Mouse (Mus musculus) ES-Bruce4 (cell line): ENCODE results near the gene Tbc1d13. TPM values are rescaled to one million over a fixed set of nuclear protein-coding genes. Genes with fewer than 3 reads are reported as not detected.

Experiments used
- H3K27ac ChIP-seq: 2 replicates; pipeline ENCODE4 v1.5.1; 2012; ENCODE audit warnings: low read length, inconsistent platforms; ENCODE audit not compliant: insufficient read depth
- H3K27me3 ChIP-seq: 2 replicates; pipeline ENCODE4 v1.6.1; 2012; ENCODE audit warnings: mild to moderate bottlenecking, low read length, inconsistent platforms; ENCODE audit not compliant: control insufficient read depth, poor library complexity, insufficient read depth, severe bottlenecking
- H3K36me3 ChIP-seq: 2 replicates; pipeline ENCODE4 v1.6.1; 2012; ENCODE audit warnings: inconsistent platforms, mild to moderate bottlenecking, low read length, moderate library complexity; ENCODE audit not compliant: control insufficient read depth, poor library complexity, insufficient read depth, severe bottlenecking
- H3K4me1 ChIP-seq: one replicate; pipeline ENCODE4 v1.8.1; 2011; ENCODE audit warnings: low read length; ENCODE audit not compliant: control insufficient read depth, insufficient read depth
- H3K4me3 ChIP-seq: 2 replicates; pipeline ENCODE4 v1.5.1; 2011; ENCODE audit warnings: low read depth, mild to moderate bottlenecking, low read length
- H3K9ac ChIP-seq: 2 replicates; pipeline ENCODE4 v1.6.1; 2012; ENCODE audit warnings: low read depth, mild to moderate bottlenecking, inconsistent platforms; ENCODE audit not compliant: poor library complexity, severe bottlenecking
- H3K9me3 ChIP-seq: replicated peaks from 2 replicates; pipeline ENCODE4 v1.6.1; 2012; ENCODE audit warnings: mild to moderate bottlenecking, low read length, inconsistent platforms; ENCODE audit not compliant: control insufficient read depth, poor library complexity, insufficient read depth, severe bottlenecking
- CTCF ChIP-seq: IDR thresholded peaks from one replicate; pipeline ENCODE4 v1.8.1; 2011; ENCODE audit warnings: low read depth, low read length
- EP300 ChIP-seq: IDR thresholded peaks from 2 replicates; pipeline ENCODE4 v1.6.1; 2011; ENCODE audit warnings: low read depth, low read length; ENCODE audit not compliant: insufficient read depth
- POLR2A ChIP-seq: IDR thresholded peaks from one replicate; pipeline ENCODE4 v1.8.1; 2011; ENCODE audit warnings: low read length; ENCODE audit not compliant: insufficient read depth
- polyA plus RNA-seq: library from polyadenylated mRNA; stranded (reverse); fragments of >200 nt; gene quantifications from 2 replicates; pipeline ENCODE4 v1.2.4, GENCODE M21; 2011; ENCODE audit warnings: low read depth; ENCODE audit not compliant: missing spikeins, insufficient read depth, insufficient read length

Tbc1d13 gene
- polyA plus RNA-seq, 1 experiment: 173 TPM

DNA sequence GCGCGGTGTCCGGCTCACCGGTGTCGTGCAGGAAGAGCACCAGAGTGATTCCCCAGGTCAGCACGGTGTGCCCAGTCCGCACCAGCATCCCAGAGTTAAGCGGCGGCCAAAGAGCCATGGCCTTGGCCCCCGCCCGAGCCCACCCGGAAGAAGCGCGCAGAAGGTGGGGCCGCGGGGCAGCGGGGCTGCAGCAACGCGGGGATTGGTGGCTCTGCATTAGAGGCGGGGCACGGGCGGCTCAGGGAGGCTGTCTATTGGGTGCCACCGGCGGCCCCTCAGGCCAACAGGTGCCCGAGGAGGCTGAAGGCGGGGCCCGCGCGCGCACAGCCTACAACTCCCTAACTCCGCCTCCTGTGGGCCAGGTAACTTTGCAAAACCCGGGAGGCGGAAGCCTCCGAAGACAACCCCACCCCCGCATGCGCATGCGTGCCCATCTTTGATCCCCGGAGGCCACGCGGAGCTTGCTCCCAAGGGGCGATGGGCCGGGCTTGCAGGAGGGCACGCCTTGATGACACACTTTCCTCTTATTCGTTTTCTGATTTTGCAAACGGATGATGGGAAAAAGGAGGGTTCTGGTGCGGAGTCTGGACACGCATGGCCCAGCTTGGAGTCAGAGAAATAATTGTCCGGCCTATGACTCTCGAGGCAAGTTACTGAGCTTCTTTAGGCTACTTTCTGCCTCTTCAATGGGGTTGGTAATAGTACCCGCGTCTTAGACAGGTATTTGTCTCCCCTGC, 39.9 kb upstream of the Tbc1d13 start, which contains the start of gene Zdhhc12:
TSS of gene Zdhhc12 (minus strand) at position 178 of the 737 bp plus-strand sequence.
- TF ChIP-seq EP300: 0 out of 2 replicates have a peak, but pooled peaks have one; percentile 18
- no peak for TF ChIP-seq CTCF
- peak; percentile 76 for TF ChIP-seq POLR2A
- peak within 1 kb of the TSS; percentile 87 for H3K27ac ChIP-seq
- H3K4me1 ChIP-seq: no peaks in the 10 kb centered on the region
- no peaks in the 10 kb centered on the region for H3K9me3 ChIP-seq
- peak within 1 kb of the TSS; percentile 91 for H3K9ac ChIP-seq
- peaks cover 14% of the 10 kb centered on the region for H3K36me3 ChIP-seq
- H3K27me3 ChIP-seq: no peaks in the 10 kb centered on the region
- H3K4me3 ChIP-seq: peak within 1 kb of the TSS; percentile 97

DNA sequence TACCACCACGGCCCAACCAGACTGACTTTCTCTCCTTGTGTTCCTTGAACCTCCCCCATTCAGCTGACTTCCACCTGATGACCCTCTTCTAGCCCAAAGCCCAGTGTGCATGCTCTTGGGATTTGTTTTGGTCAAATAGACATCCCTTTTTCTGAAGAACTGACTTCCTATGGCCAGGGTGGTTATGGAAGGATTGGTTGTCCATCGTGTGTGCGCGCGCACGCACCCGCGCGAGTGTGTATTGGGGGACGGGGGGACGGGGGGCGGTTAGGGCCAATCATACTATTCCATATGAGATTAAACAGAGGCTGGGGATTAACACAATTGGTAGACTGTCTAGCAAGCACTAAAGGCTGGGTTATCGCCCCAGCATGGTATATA, 39.3 kb upstream of the Tbc1d13 start:
- H3K36me3 ChIP-seq: peaks cover 14% of the 10 kb centered on the region
- TF ChIP-seq POLR2A: no peak
- TF ChIP-seq EP300: no peak
- TF ChIP-seq CTCF: no peak

DNA sequence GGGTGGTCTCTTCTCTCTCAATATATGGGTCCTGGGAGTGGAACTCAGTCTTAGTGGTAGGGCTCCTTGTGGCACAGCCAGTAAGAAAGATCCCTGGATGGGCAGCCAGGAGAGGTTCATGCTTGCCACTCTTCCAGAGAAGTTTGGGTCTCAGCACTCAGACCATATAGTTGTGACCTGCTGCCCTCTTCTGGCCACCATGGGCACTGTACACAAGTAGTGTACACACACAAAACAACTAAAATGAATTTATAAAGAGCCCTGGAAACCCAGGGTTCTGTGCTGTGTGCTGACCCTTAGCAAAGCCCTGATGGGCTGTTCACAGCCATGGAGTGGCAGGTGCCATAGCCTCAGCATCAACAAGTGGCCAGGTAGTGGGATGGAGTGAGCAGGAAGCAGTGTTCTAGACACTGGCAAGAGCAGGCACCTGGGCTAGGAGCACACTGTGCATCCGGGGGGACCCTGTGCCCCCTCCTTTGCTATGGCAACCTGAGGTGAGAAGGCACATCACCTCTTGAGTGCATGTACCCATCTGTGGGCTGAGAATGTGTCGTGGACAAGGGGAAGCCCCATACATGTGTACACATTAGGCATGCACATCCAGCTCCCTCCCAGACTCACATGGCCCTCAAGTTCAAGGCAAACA, 37.5 kb upstream of the Tbc1d13 start:
- H3K36me3 ChIP-seq: peaks cover 8% of the 10 kb centered on the region
- H3K4me3 ChIP-seq: no peak overlapping the region
- TF ChIP-seq POLR2A (no peak), CTCF (peak; percentile 60)
- H3K9me3 ChIP-seq: no peaks in the 10 kb centered on the region
- no peaks in the 10 kb centered on the region for H3K4me1 ChIP-seq
- H3K27me3 ChIP-seq: no peaks in the 10 kb centered on the region
- no peak overlapping the region for H3K27ac ChIP-seq
- H3K9ac ChIP-seq: 0 out of 2 replicates have a peak overlapping the region, but pooled peaks have one; percentile 17

More for the DNA sequence above, 39.3 kb upstream of the Tbc1d13 start:
- H3K9me3 ChIP-seq: no peaks in the 10 kb centered on the region
- peak overlapping the region; percentile 87 for H3K27ac ChIP-seq
- peak overlapping the region; percentile 97 for H3K4me3 ChIP-seq
- no peaks in the 10 kb centered on the region for H3K4me1 ChIP-seq
- H3K27me3 ChIP-seq: no peaks in the 10 kb centered on the region
- peak overlapping the region; percentile 91 for H3K9ac ChIP-seq

DNA sequence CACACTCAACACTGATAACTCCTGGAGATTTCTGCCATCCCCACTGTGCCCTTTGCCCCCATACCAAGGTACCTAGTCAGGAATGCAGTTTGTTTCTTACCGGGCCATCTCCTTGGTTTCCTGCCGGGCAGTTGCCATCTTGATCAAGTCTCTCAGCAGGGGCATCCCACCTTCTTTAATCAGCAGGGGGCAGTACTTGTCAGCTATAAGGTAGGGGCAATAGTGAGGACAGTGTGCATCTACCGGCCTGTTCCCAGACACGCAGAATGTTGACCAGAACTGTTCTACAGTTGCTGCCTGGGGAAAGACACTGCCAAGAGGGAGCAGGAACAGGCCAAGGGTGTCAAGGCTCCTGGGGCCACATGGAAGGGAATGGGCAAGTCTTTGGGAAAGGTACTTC, 33.3 kb upstream of the Tbc1d13 start:
- no peaks in the 10 kb centered on the region for H3K4me1 ChIP-seq
- H3K9me3 ChIP-seq: no peaks in the 10 kb centered on the region
- H3K27ac ChIP-seq: no peak overlapping the region
- TF ChIP-seq CTCF (peak; percentile 6), POLR2A (no peak)
- no peak overlapping the region for H3K4me3 ChIP-seq
- no peak overlapping the region for H3K9ac ChIP-seq
- H3K36me3 ChIP-seq: peaks cover 2% of the 10 kb centered on the region; the same call in 1 of the 2 replicates
- H3K27me3 ChIP-seq: no peaks in the 10 kb centered on the region

DNA sequence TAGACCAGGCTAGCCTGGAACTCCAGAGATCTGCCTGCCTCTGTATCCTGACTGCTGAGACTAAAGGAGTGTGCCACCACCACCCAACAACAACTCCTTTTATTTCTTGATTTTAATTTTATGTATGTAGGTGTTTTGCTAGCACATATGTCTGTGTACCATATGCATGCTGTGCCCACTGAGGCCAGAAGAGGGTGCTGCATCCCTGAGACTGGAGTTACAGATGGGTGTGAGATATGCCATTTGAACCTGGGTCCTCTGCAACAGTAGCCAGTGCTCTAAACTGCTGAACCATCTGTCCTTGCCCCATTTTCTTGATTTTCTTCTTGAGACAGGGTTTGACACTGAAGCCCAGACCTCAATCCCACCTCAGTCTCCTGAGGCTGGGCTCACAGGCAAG, 27.2 kb upstream of the Tbc1d13 start:
- H3K4me1 ChIP-seq: no peaks in the 10 kb centered on the region
- H3K27ac ChIP-seq: no peak overlapping the region; the same call in 1 of the 2 replicates
- H3K27me3 ChIP-seq: no peaks in the 10 kb centered on the region
- TF ChIP-seq CTCF (peak; percentile 89), POLR2A (no peak), EP300 (no peak)
- peaks cover 9% of the 10 kb centered on the region for H3K36me3 ChIP-seq
- H3K9ac ChIP-seq: no peak overlapping the region
- no peak overlapping the region for H3K4me3 ChIP-seq
- no peaks in the 10 kb centered on the region for H3K9me3 ChIP-seq

DNA sequence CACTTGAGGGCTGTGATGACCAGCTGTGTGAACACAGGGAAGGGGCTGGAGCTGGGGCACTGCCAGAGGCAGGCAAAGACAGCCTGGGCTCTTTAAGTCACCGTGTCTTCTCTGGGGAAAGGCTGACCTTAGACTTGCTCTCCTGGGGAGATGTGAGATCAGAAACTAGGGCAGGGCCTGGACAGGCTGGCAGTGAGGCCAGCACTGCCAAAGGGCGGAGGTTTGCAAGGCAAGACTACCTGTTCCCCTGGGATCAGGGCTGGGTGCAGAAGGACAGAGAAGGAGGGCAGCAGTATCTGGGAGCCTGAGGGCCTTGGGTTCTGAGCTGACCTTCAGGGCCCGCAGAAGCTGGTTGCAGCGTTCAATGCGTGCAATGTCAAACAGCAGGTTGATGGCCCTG, 25.9 kb upstream of the Tbc1d13 start:
- H3K36me3 ChIP-seq: peaks cover 7% of the 10 kb centered on the region
- TF ChIP-seq EP300 (no peak), CTCF (no peak), POLR2A (no peak)
- H3K9ac ChIP-seq: no peak overlapping the region

More for the DNA sequence above, 25.9 kb upstream of the Tbc1d13 start:
- H3K27ac ChIP-seq: no peak overlapping the region
- no peaks in the 10 kb centered on the region for H3K9me3 ChIP-seq
- no peak overlapping the region for H3K4me3 ChIP-seq
- H3K27me3 ChIP-seq: no peaks in the 10 kb centered on the region
- H3K4me1 ChIP-seq: no peaks in the 10 kb centered on the region
